9 mouse cellular contexts compared by ENCODE assay signal in the genomic region with DNA sequence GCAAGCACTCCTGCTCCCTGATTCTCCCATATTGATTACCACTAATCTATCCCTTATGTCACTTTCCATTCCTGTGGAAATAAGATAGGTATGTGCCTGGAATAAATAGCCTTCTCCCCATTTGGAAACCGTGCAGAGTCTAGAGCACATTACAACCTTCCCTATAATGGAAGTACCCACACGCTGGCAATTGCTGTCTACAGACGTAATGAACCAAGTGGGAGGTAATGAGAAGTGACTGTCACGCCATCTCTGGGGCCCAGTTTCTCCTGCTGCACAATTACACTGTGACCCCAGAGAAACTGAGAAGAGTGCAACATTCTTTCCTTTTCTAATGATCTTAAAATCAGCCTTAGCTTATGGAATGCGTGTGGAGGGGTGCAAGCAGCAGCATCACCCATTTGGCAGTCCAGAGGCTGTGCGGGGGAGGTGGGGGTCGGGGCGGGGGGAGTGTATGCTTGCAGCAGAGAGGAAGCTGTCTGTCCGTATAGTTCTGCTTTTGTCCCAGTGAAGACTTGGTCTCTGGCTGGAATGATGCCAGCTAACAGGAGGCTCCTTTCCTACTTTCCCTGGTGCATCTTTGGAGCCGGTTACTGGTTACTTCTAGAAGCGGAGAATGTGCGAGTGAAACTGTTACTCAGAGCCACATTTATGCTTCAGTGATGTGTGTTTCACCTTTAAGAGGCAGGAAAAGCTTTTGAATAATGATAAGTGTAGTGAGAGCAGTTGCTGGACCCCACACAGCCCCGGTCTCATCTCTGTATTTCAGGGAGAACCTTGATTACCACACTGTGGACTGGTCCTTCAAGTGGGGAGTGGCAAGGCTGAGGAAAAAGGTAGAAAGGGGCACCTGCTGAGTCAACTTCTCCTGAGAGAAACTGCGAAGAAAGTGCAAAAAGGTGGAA.
A peak's percentile ranks its signal among the peaks of the same experiment; 100 is the strongest.
DNase-seq lines count a peak whose midpoint lies in the region; ATAC-seq and TF ChIP-seq lines count a peak whose summit lies in the region.
"Had no signal": no experiment of that assay in that cellular context is flagged by ENCODE, and none has a peak within 500 bp of the region (broad histone marks: within the 10 kb centered on the region; RNA-seq: fewer than 3 reads in every experiment).

No protein-coding gene starts in this region.

- WGBS in kidney, adult 2 months, result 30% methylated on average over 14 of the region's 14 CpGs
- WGBS in embryonic facial prominence, embryonic 11.5 days, result 29% methylated on average over 14 of the region's 14 CpGs
- 16% methylated on average over 14 of the region's 14 CpGs for WGBS in hindbrain, embryonic 16.5 days
- WGBS in neural tube, embryonic 13.5 days, result 22% methylated on average over 14 of the region's 14 CpGs

- no peak for DNase-seq in kidney, adult 2 months
- no peak for DNase-seq in kidney, adult 11 months
- peak; percentile 29 for DNase-seq in embryonic facial prominence, embryonic 11.5 days (ENCODE audit: low spot score)
- no peak for DNase-seq in left cerebral cortex, adult 2 months (ENCODE audit: extremely low spot score in 1 of 2, low spot score in 2 of 2)
- DNase-seq in c-Kit-positive CD71-positive TER-119-positive erythroid progenitor cells, embryonic 14.5 days (ENCODE audit: low spot score), result no peak
- no peak for DNase-seq in cerebellum, adult 11-12 months

- H3K27me3 ChIP-seq in kidney, adult 2 months (replicated peaks; ENCODE audit: control insufficient read depth, insufficient read depth, low read length), result no peaks in the 10 kb centered on the region
- no peaks in the 10 kb centered on the region for H3K27me3 ChIP-seq in embryonic facial prominence, embryonic 11.5 days (ENCODE audit: control insufficient read depth, insufficient read depth, low read length)
- H3K27me3 ChIP-seq in hindbrain, embryonic 16.5 days (replicated peaks; ENCODE audit: control insufficient read depth, insufficient read depth, low read length), result no peaks in the 10 kb centered on the region; the same call in 1 of the 2 replicates
- H3K27me3 ChIP-seq in neural tube, embryonic 13.5 days, result no peaks in the 10 kb centered on the region

- TF ChIP-seq POLR2A in kidney, adult 2 months (IDR thresholded peaks at IDR 0.05; ENCODE audit: low read depth, low read length), result no peak

- H3K36me3 ChIP-seq in kidney, adult 2 months (ENCODE audit: control insufficient read depth, insufficient read depth, low read length), result no peaks in the 10 kb centered on the region
- H3K36me3 ChIP-seq in embryonic facial prominence, embryonic 11.5 days (replicated peaks; ENCODE audit: control insufficient read depth, insufficient read depth, low read depth, low read length), result no peaks in the 10 kb centered on the region
- no peaks in the 10 kb centered on the region for H3K36me3 ChIP-seq in hindbrain, embryonic 16.5 days (ENCODE audit: control insufficient read depth, insufficient read depth, low read length)
- H3K36me3 ChIP-seq in neural tube, embryonic 13.5 days, result no peaks in the 10 kb centered on the region

- ATAC-seq in embryonic facial prominence, embryonic 11.5 days (replicated peaks; ENCODE audit: insufficient number of reproducible peaks, low FRiP score, low TSS enrichment, low read depth), result 0 out of 2 replicates have a peak, but pooled peaks have one; percentile 36
- ATAC-seq in hindbrain, embryonic 16.5 days, result peak; percentile 74
- ATAC-seq in neural tube, embryonic 13.5 days (ENCODE audit: low read depth), result peak; percentile 74

- no peaks in the 10 kb centered on the region for H3K9me3 ChIP-seq in embryonic facial prominence, embryonic 11.5 days (replicated peaks; ENCODE audit: control insufficient read depth, low read length)
- H3K9me3 ChIP-seq in hindbrain, embryonic 16.5 days (ENCODE audit: control insufficient read depth, low read length), result no peaks in the 10 kb centered on the region
- H3K9me3 ChIP-seq in neural tube, embryonic 13.5 days, result no peaks in the 10 kb centered on the region

- intact Hi-C loops in left cerebral cortex, adult 2 months (cut with DNase I), result loop anchor here (2.0 to 10.0 kb wide), 3 partner anchors 209 to 871 kb away; a partner anchor contains a TSS

- TF ChIP-seq CTCF in kidney, adult 2 months (conservative IDR thresholded peaks at IDR 0.05; ENCODE audit: insufficient read depth, insufficient read length, low read depth, low read length), result no peak
- TF ChIP-seq CTCF in left cerebral cortex, adult 2 months (IDR thresholded peaks at IDR 0.05), result no peak

- no peak overlapping the region for H3K4me3 ChIP-seq in kidney, adult 2 months (ENCODE audit: insufficient read depth, low read depth, low read length)
- no peak overlapping the region for H3K4me3 ChIP-seq in embryonic facial prominence, embryonic 11.5 days (ENCODE audit: low read depth, low read length)
- H3K4me3 ChIP-seq in hindbrain, embryonic 16.5 days (ENCODE audit: low read length), result peak overlapping the region; percentile 1; the same call in 1 of the 2 replicates
- peak overlapping the region; percentile 8; the same call in 1 of the 2 replicates for H3K4me3 ChIP-seq in neural tube, embryonic 13.5 days
- H3K4me3 ChIP-seq in left cerebral cortex, adult 2 months, result no peak overlapping the region

- H3K27ac ChIP-seq in kidney, adult 2 months (ENCODE audit: insufficient read depth, low read depth, low read length), result peak overlapping the region; percentile 56
- no peak overlapping the region for H3K27ac ChIP-seq in embryonic facial prominence, embryonic 11.5 days (replicated peaks; ENCODE audit: low read depth, low read length)
- H3K27ac ChIP-seq in hindbrain, embryonic 16.5 days (ENCODE audit: low read depth, low read length), result 0 out of 2 replicates have a peak overlapping the region, but pooled peaks have one; percentile 1
- peak overlapping the region; percentile 70 for H3K27ac ChIP-seq in neural tube, embryonic 13.5 days (replicated peaks)
- no peak overlapping the region for H3K27ac ChIP-seq in left cerebral cortex, adult 2 months
- H3K27ac ChIP-seq: liver, embryonic 14.5 days had no signal

- no peak overlapping the region for H3K9ac ChIP-seq in embryonic facial prominence, embryonic 11.5 days (replicated peaks; ENCODE audit: low read length)
- H3K9ac ChIP-seq in hindbrain, embryonic 16.5 days (ENCODE audit: low read depth, low read length), result peak overlapping the region; percentile 28; the same call in 1 of the 2 replicates
- H3K9ac ChIP-seq in neural tube, embryonic 13.5 days, result 0 out of 2 replicates have a peak overlapping the region, but pooled peaks have one; percentile 47
- H3K9ac ChIP-seq: liver, embryonic 14.5 days had no signal

- no peak overlapping the region; the same call in 1 of the 2 replicates for H3K4me2 ChIP-seq in embryonic facial prominence, embryonic 11.5 days (ENCODE audit: low read depth, low read length)
- peak overlapping the region; percentile 48 for H3K4me2 ChIP-seq in hindbrain, embryonic 16.5 days (ENCODE audit: low read length)
- peak overlapping the region; percentile 46 for H3K4me2 ChIP-seq in neural tube, embryonic 13.5 days

- peaks cover 23% of the 10 kb centered on the region; the same call in 1 of the 2 replicates for H3K4me1 ChIP-seq in kidney, adult 2 months (ENCODE audit: control insufficient read depth, insufficient read depth, low read length)
- no peaks in the 10 kb centered on the region for H3K4me1 ChIP-seq in embryonic facial prominence, embryonic 11.5 days (ENCODE audit: control insufficient read depth, insufficient read depth, low read length)
- peaks cover 14% of the 10 kb centered on the region for H3K4me1 ChIP-seq in hindbrain, embryonic 16.5 days (ENCODE audit: control insufficient read depth, insufficient read depth, low read depth, low read length)
- peaks cover 22% of the 10 kb centered on the region for H3K4me1 ChIP-seq in neural tube, embryonic 13.5 days (replicated peaks)

Comparison
In these comparisons a context has a peak if more than half of its experiments do, and no peak if none do; other contexts are left out.
1. H3K27ac ChIP-seq: peak in kidney, adult 2 months (single experiment), hindbrain, embryonic 16.5 days (single experiment) and neural tube, embryonic 13.5 days (single experiment); none in embryonic facial prominence, embryonic 11.5 days (single experiment) and left cerebral cortex, adult 2 months (single experiment).
2. H3K4me3 ChIP-seq: peak in hindbrain, embryonic 16.5 days (single experiment) and neural tube, embryonic 13.5 days (single experiment); none in kidney, adult 2 months (single experiment), embryonic facial prominence, embryonic 11.5 days (single experiment) and left cerebral cortex, adult 2 months (single experiment).
3. Peak in every context shown above with its lines, with median percentiles within 50 percentile points of each other: ATAC-seq.